In genomic region chr16:84955204-84955839, GRCm38 (mm10) we compare ENCODE assay signal across 8 mouse cellular contexts.
DNase-seq lines count a peak whose midpoint lies in the region; ATAC-seq and TF ChIP-seq lines count a peak whose summit lies in the region.

No protein-coding gene starts in this region.

- no peaks in the 10 kb centered on the region for H3K4me1 ChIP-seq in intestine, postnatal 0 days (replicated peaks; ENCODE audit: control insufficient read depth, insufficient read depth, low read length)
- peaks cover 21% of the 10 kb centered on the region for H3K4me1 ChIP-seq in midbrain, embryonic 13.5 days (replicated peaks)
- no peaks in the 10 kb centered on the region for H3K4me1 ChIP-seq in small intestine, adult 2 months (ENCODE audit: control insufficient read depth, insufficient read depth, insufficient read length, low read length)

- TF ChIP-seq POLR2A in small intestine, adult 2 months (IDR thresholded peaks at IDR 0.05; ENCODE audit: low read depth, low read length) = no peak

- no peaks in the 10 kb centered on the region for H3K27me3 ChIP-seq in intestine, postnatal 0 days (replicated peaks; ENCODE audit: control insufficient read depth, insufficient read depth, low read length)
- no peaks in the 10 kb centered on the region for H3K27me3 ChIP-seq in midbrain, embryonic 13.5 days
- H3K27me3 ChIP-seq in small intestine, adult 2 months (ENCODE audit: control insufficient read depth, insufficient read depth, low read length) = no peaks in the 10 kb centered on the region

- H3K9me3 ChIP-seq in intestine, postnatal 0 days (ENCODE audit: control insufficient read depth) = no peaks in the 10 kb centered on the region
- H3K9me3 ChIP-seq in midbrain, embryonic 13.5 days = no peaks in the 10 kb centered on the region

- H3K4me3 ChIP-seq in intestine, postnatal 0 days (ENCODE audit: low read depth, low read length) = no peak overlapping the region
- H3K4me3 ChIP-seq in midbrain, embryonic 13.5 days (replicated peaks) = no peak overlapping the region
- H3K4me3 ChIP-seq in small intestine, adult 2 months (ENCODE audit: low read depth, low read length) = no peak overlapping the region

- no peak overlapping the region for H3K9ac ChIP-seq in intestine, postnatal 0 days (ENCODE audit: low read depth, low read length)
- H3K9ac ChIP-seq in midbrain, embryonic 13.5 days (replicated peaks) = no peak overlapping the region

- peak; percentile 96 for ATAC-seq in granulocyte monocyte progenitor cell, adult 5-6 weeks (replicated peaks; ENCODE audit: poor library complexity, severe bottlenecking)
- peak; percentile 75 for ATAC-seq in intestine, postnatal 0 days
- ATAC-seq in midbrain, embryonic 13.5 days = peak; percentile 93
- no peak for ATAC-seq in erythroblast, adult 5-6 weeks (replicated peaks; ENCODE audit: low FRiP score, poor library complexity, severe bottlenecking)

- H3K36me3 ChIP-seq in intestine, postnatal 0 days (ENCODE audit: control insufficient read depth, insufficient read depth) = peaks cover 17% of the 10 kb centered on the region
- peaks cover 40% of the 10 kb centered on the region for H3K36me3 ChIP-seq in midbrain, embryonic 13.5 days
- peaks cover 13% of the 10 kb centered on the region for H3K36me3 ChIP-seq in small intestine, adult 2 months (ENCODE audit: control insufficient read depth, insufficient read depth, low read length)

- H3K27ac ChIP-seq in intestine, postnatal 0 days (ENCODE audit: low read depth, low read length) = no peak overlapping the region
- no peak overlapping the region for H3K27ac ChIP-seq in midbrain, embryonic 13.5 days
- no peak overlapping the region for H3K27ac ChIP-seq in small intestine, adult 2 months (ENCODE audit: insufficient read depth, low read depth, low read length)

- peak; percentile 83 for DNase-seq in adrenal gland, adult 2 months
- DNase-seq in embryo, embryonic 9.5 days (ENCODE audit: extremely low spot score) = peak; percentile 84
- peak; percentile 85 to 88 for DNase-seq in left cerebral cortex, postnatal 36 days (ENCODE audit: low spot score in 2 of 2)

- no peak overlapping the region for H3K4me2 ChIP-seq in intestine, postnatal 0 days (replicated peaks; ENCODE audit: low read depth)
- H3K4me2 ChIP-seq in midbrain, embryonic 13.5 days (replicated peaks) = no peak overlapping the region

- 33% methylated on average over 26 of the region's 26 CpGs for WGBS in intestine, postnatal 0 days
- WGBS in midbrain, embryonic 13.5 days = 27% methylated on average over 26 of the region's 26 CpGs
- WGBS in small intestine, adult 2 months = 51% methylated on average over 26 of the region's 26 CpGs

- TF ChIP-seq CTCF in intestine, postnatal 0 days (IDR thresholded peaks at IDR 0.05; ENCODE audit: low read depth) = peak; percentile 97
- TF ChIP-seq CTCF in small intestine, adult 2 months (IDR thresholded peaks at IDR 0.05; ENCODE audit: extremely low read depth, insufficient read length, insufficient replicate concordance, low read depth, low read length) = peak; percentile 87; the same call in 1 of the 2 replicates

- intact Hi-C loops in left cerebral cortex, postnatal 36 days (cut with DNase I) = loop anchor here (5.0 kb wide), 2 partner anchors 217 to 722 kb away; partner anchors contain the start of gene App
